Mouse (Mus musculus): ENCODE measurements around the gene Tmem30a. TPM values are rescaled to one million over a fixed set of nuclear protein-coding genes. Genes with fewer than 3 reads are reported as not detected.

Tmem30a gene
- polyA plus RNA-seq, 1 experiment: 44.6 TPM

- H3K27me3 ChIP-seq (ENCODE audit: control insufficient read depth, insufficient read depth, low read length): no peaks in the 10 kb centered on the region
- 33% methylated on average over 2 of the region's 2 CpGs for WGBS
- no peaks in the 10 kb centered on the region for H3K4me1 ChIP-seq (ENCODE audit: control insufficient read depth, insufficient read depth, insufficient read length, low read length)
- no peak for TF ChIP-seq POLR2A (IDR thresholded peaks at IDR 0.05; ENCODE audit: low read depth, low read length)
- no peak for TF ChIP-seq CTCF (IDR thresholded peaks at IDR 0.05; ENCODE audit: extremely low read depth, insufficient read length, insufficient replicate concordance, low read depth, low read length)
- no peaks in the 10 kb centered on the region for H3K36me3 ChIP-seq (ENCODE audit: control insufficient read depth, insufficient read depth, low read length)
- H3K4me3 ChIP-seq (ENCODE audit: low read depth, low read length): no peak overlapping the region
- no peak overlapping the region for H3K27ac ChIP-seq (ENCODE audit: insufficient read depth, low read depth, low read length)
Measured at GRCm38 (mm10) chr9:79827072-79827471, 33.8 kb upstream of the Tmem30a start.

- no peak overlapping the region for H3K4me3 ChIP-seq (ENCODE audit: low read depth, low read length)
- no peaks in the 10 kb centered on the region for H3K27me3 ChIP-seq (ENCODE audit: control insufficient read depth, insufficient read depth, low read length)
- H3K4me1 ChIP-seq (ENCODE audit: control insufficient read depth, insufficient read depth, insufficient read length, low read length): no peaks in the 10 kb centered on the region
- no peak for TF ChIP-seq POLR2A (IDR thresholded peaks at IDR 0.05; ENCODE audit: low read depth, low read length)
- no peak for TF ChIP-seq CTCF (IDR thresholded peaks at IDR 0.05; ENCODE audit: extremely low read depth, insufficient read length, insufficient replicate concordance, low read depth, low read length)
- H3K27ac ChIP-seq (ENCODE audit: insufficient read depth, low read depth, low read length): no peak overlapping the region
- WGBS: 92% methylated on average over 7 of the region's 7 CpGs
- H3K36me3 ChIP-seq (ENCODE audit: control insufficient read depth, insufficient read depth, low read length): no peaks in the 10 kb centered on the region
Measured at GRCm38 (mm10) chr9:79825526-79825925, 32.2 kb upstream of the Tmem30a start.

- Histone ChIP-seq H3K4me1 (ENCODE audit: control insufficient read depth, insufficient read depth, insufficient read length, low read length) (no peaks in the 10 kb centered on the region), H3K27ac (ENCODE audit: insufficient read depth, low read depth, low read length) (no peak overlapping the region), H3K4me3 (ENCODE audit: low read depth, low read length) (no peak overlapping the region), H3K27me3 (ENCODE audit: control insufficient read depth, insufficient read depth, low read length) (no peaks in the 10 kb centered on the region), H3K36me3 (ENCODE audit: control insufficient read depth, insufficient read depth, low read length) (no peaks in the 10 kb centered on the region)
- TF ChIP-seq POLR2A (IDR thresholded peaks at IDR 0.05; ENCODE audit: low read depth, low read length) (no peak), CTCF (IDR thresholded peaks at IDR 0.05; ENCODE audit: extremely low read depth, insufficient read length, insufficient replicate concordance, low read depth, low read length) (no peak)
- WGBS: 76% methylated on average over 2 of the region's 2 CpGs
Measured at GRCm38 (mm10) chr9:79823856-79824255, 30.5 kb upstream of the Tmem30a start.

- WGBS: 72% methylated on average over 4 of the region's 4 CpGs
- Histone ChIP-seq H3K27ac (ENCODE audit: insufficient read depth, low read depth, low read length) (no peak overlapping the region), H3K27me3 (ENCODE audit: control insufficient read depth, insufficient read depth, low read length) (no peaks in the 10 kb centered on the region), H3K36me3 (ENCODE audit: control insufficient read depth, insufficient read depth, low read length) (no peaks in the 10 kb centered on the region), H3K4me3 (ENCODE audit: low read depth, low read length) (no peak overlapping the region), H3K4me1 (ENCODE audit: control insufficient read depth, insufficient read depth, insufficient read length, low read length) (no peaks in the 10 kb centered on the region)
- no peak for TF ChIP-seq POLR2A (IDR thresholded peaks at IDR 0.05; ENCODE audit: low read depth, low read length)
- TF ChIP-seq CTCF (IDR thresholded peaks at IDR 0.05; ENCODE audit: extremely low read depth, insufficient read length, insufficient replicate concordance, low read depth, low read length): no peak
Measured at GRCm38 (mm10) chr9:79823438-79823837, 30.1 kb upstream of the Tmem30a start.

- Histone ChIP-seq H3K27ac (ENCODE audit: insufficient read depth, low read depth, low read length) (0 out of 2 replicates have a peak overlapping the region, but pooled peaks have one; percentile 11), H3K36me3 (ENCODE audit: control insufficient read depth, insufficient read depth, low read length) (no peaks in the 10 kb centered on the region), H3K4me1 (ENCODE audit: control insufficient read depth, insufficient read depth, insufficient read length, low read length) (no peaks in the 10 kb centered on the region), H3K27me3 (ENCODE audit: control insufficient read depth, insufficient read depth, low read length) (no peaks in the 10 kb centered on the region), H3K4me3 (ENCODE audit: low read depth, low read length) (no peak overlapping the region)
- 80% methylated on average over 5 of the region's 5 CpGs for WGBS
- no peak for TF ChIP-seq POLR2A (IDR thresholded peaks at IDR 0.05; ENCODE audit: low read depth, low read length)
- TF ChIP-seq CTCF (IDR thresholded peaks at IDR 0.05; ENCODE audit: extremely low read depth, insufficient read length, insufficient replicate concordance, low read depth, low read length): no peak
Measured at GRCm38 (mm10) chr9:79816464-79816863, 23.2 kb upstream of the Tmem30a start.

- 81% methylated on average over 11 of the region's 11 CpGs for WGBS
- no peaks in the 10 kb centered on the region for H3K36me3 ChIP-seq (ENCODE audit: control insufficient read depth, insufficient read depth, low read length)
- TF ChIP-seq POLR2A (IDR thresholded peaks at IDR 0.05; ENCODE audit: low read depth, low read length): no peak
- TF ChIP-seq CTCF (IDR thresholded peaks at IDR 0.05; ENCODE audit: extremely low read depth, insufficient read length, insufficient replicate concordance, low read depth, low read length): no peak
- peak overlapping the region; percentile 11 for H3K27ac ChIP-seq (ENCODE audit: insufficient read depth, low read depth, low read length)
- H3K4me1 ChIP-seq (ENCODE audit: control insufficient read depth, insufficient read depth, insufficient read length, low read length): no peaks in the 10 kb centered on the region
- no peak overlapping the region for H3K4me3 ChIP-seq (ENCODE audit: low read depth, low read length)
- H3K27me3 ChIP-seq (ENCODE audit: control insufficient read depth, insufficient read depth, low read length): no peaks in the 10 kb centered on the region
Measured at GRCm38 (mm10) chr9:79816013-79816412, 22.7 kb upstream of the Tmem30a start.

GRCm38 (mm10) chr9:79814592-79814991 is 21.3 kb upstream of the Tmem30a start:
- H3K4me3 ChIP-seq (ENCODE audit: low read depth, low read length): no peak overlapping the region
- 0 out of 2 replicates have a peak, but pooled peaks cover 2% of the 10 kb centered on the region for H3K4me1 ChIP-seq (ENCODE audit: control insufficient read depth, insufficient read depth, insufficient read length, low read length)
- H3K27ac ChIP-seq (ENCODE audit: insufficient read depth, low read depth, low read length): no peak overlapping the region
- no peak for TF ChIP-seq CTCF (IDR thresholded peaks at IDR 0.05; ENCODE audit: extremely low read depth, insufficient read length, insufficient replicate concordance, low read depth, low read length)
- no peak for TF ChIP-seq POLR2A (IDR thresholded peaks at IDR 0.05; ENCODE audit: low read depth, low read length)
- no peaks in the 10 kb centered on the region for H3K27me3 ChIP-seq (ENCODE audit: control insufficient read depth, insufficient read depth, low read length)
- no peaks in the 10 kb centered on the region for H3K36me3 ChIP-seq (ENCODE audit: control insufficient read depth, insufficient read depth, low read length)
- WGBS: 88% methylated on average over 4 of the region's 4 CpGs
